Mouse (Mus musculus) left cerebral cortex, adult 2 months (tissue): ENCODE measurements around the gene Ankef1. TPM values are rescaled to one million over a fixed set of nuclear protein-coding genes. Genes with fewer than 3 reads are reported as not detected.
A peak's percentile ranks its signal among the peaks of the same experiment; 100 is the strongest.

Source experiments
- DNase-seq, 2 experiments: peaks; one replicate each; pipeline ENCODE4 v3.0.0; 2021 to 2022; ENCODE audit warnings: low spot score in 2 of 2, mixed read lengths in 1 of 2; ENCODE audit errors: extremely low spot score in 1 of 2
- H3K27ac ChIP-seq: fragments of 200-600 bp; 2 replicates; pipeline ENCODE4 v1.8.1; 2022
- H3K4me3 ChIP-seq: fragments of 200-600 bp; 2 replicates; pipeline ENCODE4 v1.8.1; 2022
- CTCF ChIP-seq: fragments of 200-600 bp; IDR thresholded peaks from 2 replicates; pipeline ENCODE4 v1.8.1; 2022; ENCODE audit warnings: antibody characterized with exemption, mild to moderate bottlenecking, moderate library complexity
- intact Hi-C: fragments of 180-260 bp; cut with DNase I; formaldehyde crosslinking; loops from one replicate; pipeline ENCODE4 v1.15.1; 2025
- total RNA-seq, 2 experiments: library from RNA; stranded (reverse); gene quantifications; 2 replicates each; pipeline ENCODE4 v1.2.3; 2021

Ankef1 gene
- total RNA-seq, 2 experiments from 2014 or later = 1.3 to 3.2 TPM

GRCm38 (mm10) chr2:136512802-136513201 is 11.1 kb downstream of the Ankef1 start:
- intact Hi-C loops = no loop called here
- no peak for DNase-seq
- TF ChIP-seq CTCF = no peak

GRCm38 (mm10) chr2:136513806-136514205 is 12.1 kb downstream of the Ankef1 start:
- intact Hi-C loops = no loop called here
- Histone ChIP-seq H3K27ac (no peak overlapping the region), H3K4me3 (no peak overlapping the region)
- TF ChIP-seq CTCF = no peak
- DNase-seq = no peak

More at GRCm38 (mm10) chr2:136512802-136513201, 11.1 kb downstream of the Ankef1 start:
- no peak overlapping the region; the same call in 1 of the 2 replicates for H3K27ac ChIP-seq
- H3K4me3 ChIP-seq = no peak overlapping the region

- Histone ChIP-seq H3K27ac (no peak overlapping the region), H3K4me3 (no peak overlapping the region)
- TF ChIP-seq CTCF = no peak
- intact Hi-C loops = no loop called here
- DNase-seq = peak in 1 of 2 experiments; percentile 22
These were observed 13.8 kb downstream of the Ankef1 start for GRCm38 (mm10) chr2:136515501-136515900.

- H3K27ac ChIP-seq = peak overlapping the region; percentile 26; the same call in 1 of the 2 replicates
- intact Hi-C loops = loop anchor here (2.0 kb wide), 1 partner anchor 184 kb away; the partner anchor contains the start of gene Snap25
- H3K4me3 ChIP-seq = no peak overlapping the region
- TF ChIP-seq CTCF = no peak
- no peak for DNase-seq
These were observed 27.2 kb downstream of the Ankef1 start for GRCm38 (mm10) chr2:136528937-136529336.

GRCm38 (mm10) chr2:136532033-136532432 is 30.3 kb downstream of the Ankef1 start:
- peak overlapping the region; percentile 56 for H3K27ac ChIP-seq
- no peak for TF ChIP-seq CTCF
- peak; percentile 86 to 90 for DNase-seq
- H3K4me3 ChIP-seq = peak overlapping the region; percentile 47
- intact Hi-C loops = loop anchor here (5.0 kb wide), 1 partner anchor 150 kb away; no protein-coding TSS in a partner anchor

GRCm38 (mm10) chr2:136558020-136558419 is 56.3 kb downstream of the Ankef1 start:
- no peak for DNase-seq
- intact Hi-C loops = no loop called here
- Histone ChIP-seq H3K4me3 (no peak overlapping the region), H3K27ac (no peak overlapping the region)
- peak; percentile 31 for TF ChIP-seq CTCF

- no peak for DNase-seq
- no peak for TF ChIP-seq CTCF
- no peak overlapping the region for H3K4me3 ChIP-seq
- intact Hi-C loops = no loop called here
- no peak overlapping the region for H3K27ac ChIP-seq
These were observed 60.6 kb downstream of the Ankef1 start for GRCm38 (mm10) chr2:136562336-136562735.

- Histone ChIP-seq H3K27ac (no peak overlapping the region), H3K4me3 (no peak overlapping the region)
- no peak for DNase-seq
- no peak for TF ChIP-seq CTCF
- intact Hi-C loops = no loop called here
These were observed 69.1 kb downstream of the Ankef1 start for GRCm38 (mm10) chr2:136570856-136571255.

GRCm38 (mm10) chr2:136582762-136583161 is 81.1 kb downstream of the Ankef1 start:
- TF ChIP-seq CTCF = no peak

GRCm38 (mm10) chr2:136588811-136589210 is 87.1 kb downstream of the Ankef1 start:
- intact Hi-C loops = no loop called here
- TF ChIP-seq CTCF = no peak
- no peak for DNase-seq
- Histone ChIP-seq H3K4me3 (no peak overlapping the region), H3K27ac (no peak overlapping the region)

More at GRCm38 (mm10) chr2:136582762-136583161, 81.1 kb downstream of the Ankef1 start:
- intact Hi-C loops = no loop called here
- DNase-seq = no peak
- Histone ChIP-seq H3K4me3 (no peak overlapping the region), H3K27ac (no peak overlapping the region)

- Histone ChIP-seq H3K4me3 (no peak overlapping the region), H3K27ac (no peak overlapping the region; the same call in 1 of the 2 replicates)
- peak; percentile 89 for TF ChIP-seq CTCF
- peak; percentile 49 to 62 for DNase-seq
- intact Hi-C loops = loop anchor here (1.0 to 10.0 kb wide), 4 partner anchors 108 to 630 kb away; no protein-coding TSS in a partner anchor
These were observed 94.7 kb downstream of the Ankef1 start for GRCm38 (mm10) chr2:136596451-136596850.

- Histone ChIP-seq H3K4me3 (no peak overlapping the region), H3K27ac (peak overlapping the region; percentile 79)
- TF ChIP-seq CTCF = no peak
- peak in 1 of 2 experiments; percentile 23 for DNase-seq
- intact Hi-C loops = loop anchor here (2.0 to 10.0 kb wide), 3 partner anchors 76 to 236 kb away; partner anchors contain the start of gene Snap25
These were observed 97.0 kb downstream of the Ankef1 start for GRCm38 (mm10) chr2:136598743-136599142.

- DNase-seq = no peak
- Histone ChIP-seq H3K27ac (no peak overlapping the region), H3K4me3 (no peak overlapping the region)
- intact Hi-C loops = no loop called here
- no peak for TF ChIP-seq CTCF
These were observed 99.0 kb downstream of the Ankef1 start for GRCm38 (mm10) chr2:136600651-136601170.
